14 mouse cellular contexts compared by ENCODE assay signal in genomic region chr1:131721989-131722388, GRCm38 (mm10). TPM values are rescaled to one million over a fixed set of nuclear protein-coding genes. Genes with fewer than 3 reads are reported as not detected.
"Had no signal": no experiment of that assay in that cellular context is flagged by ENCODE, and none has a peak within 500 bp of the region (broad histone marks: within the 10 kb centered on the region; RNA-seq: fewer than 3 reads in every experiment).

No protein-coding gene starts in this region.

- DNase-seq: lung, adult 18-20 months; lung, embryonic 14.5 days; lung, postnatal 10 days; lung, postnatal 4 days; retina, postnatal 1 day; right cerebral cortex, adult 18-20 months; right cerebral cortex, postnatal 25 days; right cerebral cortex, postnatal 4 days; spleen, adult 18-20 months; thymus, adult 18-20 months; thymus, postnatal 14 days; thymus, postnatal 36 days had no signal

RNA-seq across cellular contexts. Expression of gene Slc26a9, which starts 21.8 kb away (rescaled TPM):
- total RNA-seq: megakaryocyte, adult 5-6 weeks; megakaryocyte-erythroid progenitor cell, adult 5-6 weeks had no signal
